Mouse (Mus musculus): Measurements from ENCODE around the gene Nup188.

Nup188 gene

DNA sequence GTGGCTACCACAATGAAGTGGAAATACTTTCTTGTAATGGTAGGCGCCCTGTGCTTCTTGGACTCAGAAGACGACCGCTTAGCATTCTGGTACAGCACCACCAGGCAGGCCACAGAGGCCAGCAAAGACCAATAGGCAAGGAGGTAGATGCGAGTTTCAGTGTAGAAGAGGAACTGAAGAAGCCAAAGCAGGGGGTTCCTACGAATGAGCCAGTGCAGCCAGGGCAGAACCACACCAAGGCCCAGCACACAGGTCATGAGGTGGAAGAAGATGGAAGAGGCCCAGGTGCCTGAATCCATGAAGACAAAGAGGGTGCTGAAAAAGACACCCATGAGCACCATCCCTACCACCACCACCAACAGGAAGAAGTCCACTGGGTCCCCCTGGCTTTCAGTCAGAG is 1.2 kb upstream of the Nup188 start:
- DNase-seq (ENCODE audit: low spot score in 2 of 2): no peak

DNA sequence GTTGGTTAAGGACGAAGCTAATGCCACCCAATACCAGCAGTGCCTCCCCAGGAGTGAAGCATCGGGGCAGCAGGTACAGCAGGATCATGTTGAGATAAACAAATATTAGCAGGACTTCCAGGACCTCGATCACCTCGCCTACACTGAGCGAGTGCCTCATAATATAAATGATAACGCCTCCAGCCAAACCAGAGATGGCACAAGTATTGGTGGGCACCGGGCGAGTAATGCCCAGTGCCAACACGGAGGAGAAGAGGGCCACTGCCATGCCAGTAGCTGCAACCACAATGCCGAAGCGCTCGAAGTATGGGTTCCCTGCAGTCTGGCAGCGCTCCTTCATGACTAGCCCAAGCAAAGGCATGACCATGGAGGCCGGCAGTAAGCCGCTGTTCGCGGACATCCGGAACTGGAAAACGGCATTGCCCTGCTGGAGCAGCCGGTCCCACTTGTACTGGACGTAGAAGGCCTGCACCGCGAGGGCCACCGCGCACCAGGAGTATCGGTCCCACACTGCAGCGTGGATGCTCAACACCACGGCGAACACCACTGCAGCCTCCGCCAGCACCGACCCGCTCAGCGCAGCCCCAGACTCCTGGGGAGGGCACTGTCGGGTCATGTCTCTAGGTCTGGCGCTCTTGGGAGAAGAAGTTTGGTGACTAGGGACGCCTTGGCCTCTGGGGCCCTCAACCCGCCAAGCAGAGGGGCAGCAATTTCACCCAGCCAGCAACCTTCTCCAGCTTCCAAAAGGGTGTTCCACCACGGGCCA is 598 bp upstream of the Nup188 start:
- no peak for DNase-seq (ENCODE audit: low spot score in 2 of 2)

DNA sequence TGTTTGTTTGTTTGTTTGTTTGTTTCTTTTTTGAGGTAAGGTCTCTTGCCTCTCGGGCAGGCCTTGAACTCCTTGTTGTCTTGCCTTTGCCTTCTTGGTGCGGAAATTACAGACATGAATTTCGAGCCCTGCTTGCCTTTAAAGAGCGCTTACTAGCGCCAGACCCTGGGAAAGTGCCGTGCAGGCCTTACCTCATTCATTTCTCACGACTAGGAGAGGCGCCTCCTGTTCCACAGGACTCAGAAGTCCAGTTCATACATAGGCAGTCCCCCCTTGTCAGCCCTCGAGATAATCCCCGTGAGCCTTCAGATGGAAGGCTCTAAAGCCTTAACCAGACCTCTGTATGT is 803 bp downstream of the Nup188 start:
- DNase-seq (ENCODE audit: low spot score in 2 of 2): no peak

DNA sequence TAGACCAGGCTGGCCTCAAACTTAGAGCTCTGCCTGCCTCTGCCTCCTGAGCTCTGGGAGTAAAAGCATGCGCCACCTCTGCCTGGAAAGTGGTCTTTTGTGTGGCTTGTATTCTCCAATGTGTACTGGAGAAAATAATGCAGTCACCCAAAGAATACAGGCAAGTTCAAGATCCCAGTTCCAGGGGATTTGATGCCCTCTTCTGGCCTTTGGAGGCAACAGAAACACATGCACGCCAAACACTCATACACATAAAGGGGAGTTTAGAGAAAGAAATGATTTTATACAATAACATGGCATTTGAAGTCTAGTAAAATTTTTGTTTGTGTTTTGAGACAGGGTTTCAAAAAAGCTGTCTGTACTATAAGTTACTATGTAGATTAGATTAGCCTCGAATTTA is 13.3 kb downstream of the Nup188 start:
- DNase-seq (ENCODE audit: low spot score in 2 of 2): no peak

DNA sequence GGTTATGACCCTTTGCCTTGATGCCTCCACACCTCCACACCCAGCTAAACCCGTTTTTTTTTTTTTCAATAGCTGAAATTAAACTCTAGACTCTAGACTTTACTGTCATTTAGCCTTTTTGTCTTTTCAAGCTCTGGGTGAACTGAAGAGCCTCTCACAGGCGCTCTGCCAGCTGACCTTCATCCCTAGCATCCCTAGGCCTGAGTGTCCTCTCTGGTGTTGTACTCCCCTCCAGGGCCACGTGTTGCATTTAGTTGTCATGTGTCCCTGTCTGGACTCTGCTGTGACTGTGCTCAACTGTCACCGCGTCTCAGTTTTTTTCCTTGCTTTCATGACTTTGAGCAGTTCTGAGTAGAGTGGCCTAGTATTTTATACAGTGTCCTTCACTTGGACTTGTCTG is 13.8 kb downstream of the Nup188 start:
- no peak for DNase-seq (ENCODE audit: low spot score in 2 of 2)

DNA sequence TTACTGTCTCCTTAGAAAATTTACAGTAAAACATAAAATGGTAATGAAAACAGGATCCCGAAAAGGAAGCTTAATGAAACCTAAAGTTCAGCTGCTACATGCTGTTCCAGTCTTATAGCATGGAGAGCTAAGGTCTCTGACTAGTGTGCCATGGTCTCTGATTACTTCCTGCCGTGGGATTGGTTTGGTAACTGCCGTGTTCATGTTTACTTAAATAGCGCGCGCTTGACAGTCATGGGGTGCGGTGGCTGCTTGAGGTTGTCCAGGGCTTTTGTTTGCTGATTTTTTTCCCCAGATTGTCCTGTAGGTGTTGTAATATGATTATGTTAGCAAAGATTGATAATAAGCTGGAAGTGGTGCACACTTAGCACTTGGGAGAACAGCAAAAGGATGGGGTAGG is 19.9 kb downstream of the Nup188 start:
- no peak for DNase-seq (ENCODE audit: low spot score in 2 of 2)

DNA sequence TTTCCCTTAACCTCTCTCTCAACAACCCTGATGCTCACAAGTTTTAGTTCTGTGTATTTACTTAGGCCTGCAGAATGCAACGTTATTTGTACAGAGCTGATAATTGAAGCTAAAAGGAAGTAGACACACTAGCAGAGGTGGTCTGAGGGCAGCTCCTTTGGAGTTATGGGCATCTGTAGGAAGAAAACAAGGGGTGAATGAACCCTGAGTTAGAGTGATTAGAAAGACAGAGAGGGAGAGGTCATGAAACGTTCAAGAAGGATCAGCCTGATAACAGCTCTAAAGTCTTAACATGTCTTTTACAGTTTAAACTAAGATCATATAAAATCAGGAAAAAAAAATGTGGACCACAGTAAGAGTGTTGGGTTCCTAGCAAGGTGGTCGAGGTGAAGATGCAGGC is 23.2 kb downstream of the Nup188 start:
- no peak for DNase-seq (ENCODE audit: low spot score in 2 of 2)

DNA sequence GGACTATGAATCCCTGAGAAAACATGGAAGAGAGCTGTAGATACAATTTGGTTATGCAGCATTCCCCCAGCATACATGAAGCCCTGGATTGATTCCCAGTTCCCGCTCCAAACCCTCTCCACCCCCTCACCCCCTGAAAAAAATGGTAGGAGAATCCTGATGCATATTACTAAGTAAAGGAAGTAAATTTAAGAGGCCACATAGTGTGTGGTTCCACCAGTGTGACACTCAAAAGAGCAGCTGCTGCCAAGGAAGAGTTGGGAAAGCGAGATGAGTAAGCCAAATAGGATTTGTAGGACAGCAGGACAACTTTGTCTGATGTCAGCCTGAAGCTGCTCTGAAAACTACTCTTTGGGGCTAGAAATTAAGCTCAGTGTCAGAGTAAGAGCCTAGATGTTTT is 25.3 kb downstream of the Nup188 start:
- DNase-seq (ENCODE audit: low spot score in 2 of 2): peak in 1 of 2 experiments; percentile 7

DNA sequence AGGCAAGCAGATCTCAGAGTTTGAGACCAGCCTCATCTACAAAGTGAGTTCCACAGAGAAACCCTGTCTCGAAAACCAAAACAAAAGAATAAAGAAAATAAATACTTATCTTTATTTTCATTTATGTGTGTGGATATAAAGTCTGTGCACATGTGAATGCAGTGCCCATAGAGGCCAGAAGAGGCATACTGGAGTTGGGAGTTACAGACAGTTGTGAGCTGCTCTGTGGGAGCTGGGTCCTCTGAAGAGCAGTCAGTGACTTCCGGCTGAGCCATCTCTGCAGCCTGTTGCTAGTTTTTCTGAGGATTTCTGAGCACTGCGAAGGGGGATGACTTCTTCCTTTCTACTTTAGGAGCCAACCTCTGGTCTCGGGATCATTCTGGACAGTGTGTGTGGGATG is 29.9 kb downstream of the Nup188 start:
- no peak for DNase-seq (ENCODE audit: low spot score in 2 of 2)

DNA sequence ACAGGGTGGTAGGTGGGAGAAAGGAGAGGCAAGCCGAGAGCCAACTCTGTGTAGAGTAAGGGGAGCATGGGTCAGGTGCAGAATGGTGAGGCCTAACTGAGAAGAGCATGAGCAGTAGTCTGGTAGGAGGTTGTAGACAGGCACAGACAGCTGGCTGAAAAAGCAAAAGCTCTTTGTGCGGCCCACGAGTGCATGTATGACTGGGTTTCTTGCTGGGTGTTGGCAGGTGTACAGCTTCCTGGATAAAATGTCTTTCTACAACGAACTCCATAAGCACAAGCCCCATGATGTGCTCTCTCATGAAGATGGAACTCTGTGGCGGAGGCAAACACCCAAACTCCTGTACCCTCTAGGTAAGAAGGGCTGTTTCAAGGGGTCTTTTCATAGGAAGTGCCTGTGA is 30.8 kb downstream of the Nup188 start:
- no peak for DNase-seq (ENCODE audit: low spot score in 2 of 2)

DNA sequence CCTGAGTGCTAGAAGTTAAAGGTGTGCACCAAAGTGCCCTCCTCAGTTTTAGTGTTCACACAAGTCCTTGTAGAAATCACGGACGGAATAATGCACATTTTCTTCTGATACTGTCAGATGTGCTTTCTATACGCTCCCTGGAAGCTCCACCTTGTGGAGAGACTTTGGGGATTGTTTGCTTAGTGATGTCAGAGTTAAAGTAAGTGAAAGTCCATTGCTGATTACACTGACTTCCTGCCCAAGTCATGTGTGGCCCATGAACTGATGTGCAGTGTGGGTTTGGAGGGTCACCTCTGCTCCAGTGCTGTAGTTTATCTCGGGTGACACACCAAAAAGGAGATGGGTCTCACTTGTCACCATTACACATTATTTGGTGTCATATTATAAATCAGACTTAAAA is 33.1 kb downstream of the Nup188 start:
- no peak for DNase-seq (ENCODE audit: low spot score in 2 of 2)

DNA sequence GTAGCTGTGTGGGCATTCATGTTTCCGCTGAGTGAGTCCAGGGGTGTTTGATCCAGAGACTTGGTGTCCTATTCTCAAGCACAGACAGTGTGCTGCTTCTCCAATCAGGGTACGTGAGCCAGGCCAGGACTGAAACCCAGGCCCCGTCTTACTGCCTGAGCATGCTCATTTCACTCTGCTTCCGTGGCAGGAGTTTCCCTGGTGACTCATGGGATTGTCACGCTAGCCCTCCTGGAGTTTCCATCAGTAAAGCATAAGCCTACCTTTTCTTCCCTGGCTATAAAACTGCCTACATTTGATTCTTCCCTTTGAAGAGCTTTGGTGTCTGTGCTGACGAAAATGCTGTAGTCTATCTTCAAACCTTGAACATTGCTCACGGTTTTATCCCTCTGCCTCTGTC is 36.9 kb downstream of the Nup188 start:
- DNase-seq (ENCODE audit: low spot score in 2 of 2): no peak

DNA sequence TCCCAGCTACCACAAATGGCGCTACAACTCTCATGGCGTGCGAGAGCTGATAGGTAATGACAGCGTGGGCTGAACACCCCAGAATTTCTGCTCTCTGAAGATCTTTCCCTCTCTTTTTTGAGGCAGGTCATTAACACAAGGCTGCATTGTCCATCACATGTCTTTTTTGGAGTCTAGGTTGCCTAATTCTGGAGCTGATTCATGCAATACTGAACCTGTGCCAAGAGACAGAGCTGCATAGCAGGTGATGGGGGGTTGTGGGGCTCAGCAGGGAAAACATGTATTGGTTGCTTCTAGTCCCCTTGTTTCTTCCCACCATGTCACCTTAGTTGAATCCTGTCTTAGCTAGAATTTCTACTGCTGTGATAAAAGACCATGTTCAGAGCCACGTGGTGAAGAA is 39.1 kb downstream of the Nup188 start:
- no peak for DNase-seq (ENCODE audit: low spot score in 2 of 2)

DNA sequence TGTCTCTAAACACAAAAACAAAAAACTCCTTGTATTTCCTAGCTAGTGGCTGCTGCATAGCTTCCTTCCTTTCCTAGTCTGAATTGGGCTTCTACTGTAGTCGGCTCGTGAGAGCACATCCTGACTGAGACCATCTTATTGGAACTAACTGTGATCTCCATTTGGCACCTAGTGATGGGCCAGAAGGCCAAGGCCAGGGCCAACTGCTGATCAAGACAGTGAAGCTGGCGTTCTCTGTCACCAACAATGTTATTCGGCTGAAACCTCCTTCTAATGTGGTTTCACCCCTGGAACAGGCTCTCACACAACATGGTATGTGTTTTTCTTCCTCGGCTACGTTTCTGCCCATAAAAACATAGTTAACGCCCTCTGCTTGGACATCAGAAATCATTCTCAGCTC is 41.1 kb downstream of the Nup188 start:
- DNase-seq (ENCODE audit: low spot score in 2 of 2): no peak

DNA sequence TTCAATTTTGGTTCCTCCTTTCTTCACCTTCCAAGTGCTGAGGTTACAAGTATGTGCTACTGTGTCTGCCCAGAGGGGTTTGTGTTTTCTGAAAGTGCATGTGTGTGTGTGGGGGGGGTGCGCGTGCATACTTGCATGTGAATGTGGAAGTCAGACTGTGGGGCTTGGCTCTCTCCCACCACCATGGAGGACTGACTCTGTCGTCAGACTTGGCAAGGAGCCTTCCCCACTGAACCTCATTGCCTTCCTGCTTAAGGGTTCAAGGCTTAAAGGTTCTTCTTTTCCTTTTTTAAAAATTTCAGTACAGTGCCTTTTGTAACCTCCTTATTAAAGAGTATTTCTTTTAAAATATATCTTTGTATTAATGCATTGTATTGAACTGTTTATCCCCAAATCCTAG is 42.6 kb downstream of the Nup188 start:
- DNase-seq (ENCODE audit: low spot score in 2 of 2): no peak

DNA sequence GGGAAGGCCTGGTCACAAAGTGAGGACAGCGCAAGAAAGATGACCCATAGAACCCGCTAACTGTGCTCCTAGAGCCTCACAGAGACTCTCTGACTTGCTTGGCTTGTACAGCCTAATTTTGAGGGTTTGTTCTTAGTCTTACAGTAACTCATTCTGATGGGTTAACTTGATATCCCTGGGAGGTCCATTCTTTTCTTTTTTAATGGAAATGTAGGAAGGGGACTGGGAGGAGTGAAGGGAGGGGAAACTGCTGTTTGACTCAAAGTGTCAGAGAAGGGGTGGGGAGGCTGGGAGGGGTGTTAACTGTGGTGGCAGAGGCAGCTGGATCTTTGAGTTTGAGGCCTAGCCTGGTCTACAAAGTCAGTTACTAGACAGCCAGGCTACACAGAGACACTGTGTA is 49.1 kb downstream of the Nup188 start:
- DNase-seq (ENCODE audit: low spot score in 2 of 2): no peak

DNA sequence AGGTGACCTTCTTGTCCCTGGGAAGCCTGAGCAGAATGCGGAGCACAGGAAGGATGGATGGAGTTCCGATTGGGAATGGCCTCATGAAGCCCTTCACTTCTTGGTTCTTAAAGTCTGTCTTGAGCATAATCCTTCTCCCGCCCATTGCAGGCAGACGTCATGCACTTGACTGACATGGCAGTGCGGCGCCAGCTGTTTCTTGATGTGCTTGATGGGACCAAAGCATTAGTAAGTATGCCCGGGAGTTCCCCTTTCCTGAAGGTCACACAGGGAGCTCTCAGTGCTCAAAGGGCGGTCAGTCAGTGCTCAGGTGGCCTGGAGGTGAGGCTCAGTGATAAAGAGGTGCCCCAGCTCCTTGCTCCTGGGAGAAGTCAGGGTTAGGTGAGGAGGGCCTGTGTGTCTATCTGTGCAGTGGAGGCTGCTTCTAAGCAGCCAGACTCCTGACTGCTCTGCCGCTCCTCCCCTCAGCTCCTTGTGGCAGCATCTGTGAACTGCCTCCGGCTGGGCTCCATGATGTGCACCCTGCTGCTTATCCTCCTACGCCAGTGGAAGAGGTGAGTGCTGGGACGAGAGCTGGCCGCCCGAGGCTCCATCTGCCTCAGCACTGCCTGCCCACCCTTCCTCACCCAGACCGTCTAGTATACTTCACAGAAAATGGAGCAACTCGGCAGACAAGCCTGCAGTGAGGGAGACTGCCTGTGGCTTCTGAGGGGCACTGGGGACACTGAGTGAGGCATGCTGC is 50.1 kb downstream of the Nup188 start:
- no peak for DNase-seq (ENCODE audit: low spot score in 2 of 2)

DNA sequence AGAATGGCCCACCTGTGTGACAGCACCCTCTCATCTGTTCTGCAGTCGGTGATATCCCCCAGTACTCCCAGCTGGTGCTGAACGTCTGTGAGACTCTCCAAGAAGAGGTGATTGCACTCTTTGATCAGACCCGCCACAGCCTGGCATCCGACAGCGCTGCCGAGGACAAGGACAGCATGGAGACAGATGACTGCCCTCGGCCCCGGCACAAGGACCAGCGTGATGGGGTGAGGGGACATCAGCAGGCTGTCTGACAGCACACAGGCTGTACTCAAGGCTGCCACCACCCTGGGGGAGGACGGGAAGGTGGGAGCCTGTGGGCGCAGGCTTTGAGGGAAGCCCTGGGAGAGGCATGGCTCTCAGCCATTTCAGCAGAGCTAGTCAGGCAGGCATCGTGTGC is 51.0 kb downstream of the Nup188 start:
- no peak for DNase-seq (ENCODE audit: low spot score in 2 of 2)

DNA sequence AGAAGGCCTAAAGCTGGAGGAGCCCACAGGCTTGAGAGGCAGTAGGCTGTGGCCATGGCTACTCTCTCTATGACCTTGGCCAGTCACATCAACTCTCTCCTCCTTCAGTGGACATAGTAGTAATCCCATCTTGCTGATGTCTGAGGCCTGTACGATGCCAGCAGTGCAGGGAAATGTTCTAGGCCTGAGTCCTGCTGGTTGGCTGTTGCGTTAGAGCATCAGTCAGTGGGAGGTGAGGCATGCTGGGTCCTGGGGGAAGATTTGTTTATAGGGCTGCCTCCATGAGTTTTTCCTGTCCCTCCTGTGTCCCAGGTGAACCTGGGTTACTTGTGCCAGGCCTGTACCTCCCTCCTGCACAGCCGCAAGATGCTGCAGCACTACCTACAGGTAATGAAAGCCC is 55.9 kb downstream of the Nup188 start:
- DNase-seq (ENCODE audit: low spot score in 2 of 2): no peak

DNA sequence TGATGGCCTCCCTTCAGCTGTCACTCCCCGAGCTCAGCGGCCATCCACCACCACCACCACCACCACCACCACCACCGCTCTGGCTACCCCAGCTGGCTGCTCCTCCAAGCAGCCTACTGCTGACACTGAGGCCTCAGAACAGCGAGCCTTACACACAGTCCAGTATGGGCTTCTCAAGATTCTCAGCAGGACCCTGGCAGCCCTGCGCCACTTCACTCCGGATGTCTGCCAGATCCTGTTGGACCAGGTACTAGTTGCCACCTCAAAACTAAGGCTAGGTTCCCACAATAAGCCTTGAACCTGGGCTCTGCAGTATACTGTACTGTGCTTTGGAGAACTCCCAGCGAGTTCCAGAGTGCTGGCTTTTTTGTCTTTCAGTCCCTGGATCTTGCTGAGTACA is 56.3 kb downstream of the Nup188 start:
- no peak for DNase-seq (ENCODE audit: low spot score in 2 of 2)

DNA sequence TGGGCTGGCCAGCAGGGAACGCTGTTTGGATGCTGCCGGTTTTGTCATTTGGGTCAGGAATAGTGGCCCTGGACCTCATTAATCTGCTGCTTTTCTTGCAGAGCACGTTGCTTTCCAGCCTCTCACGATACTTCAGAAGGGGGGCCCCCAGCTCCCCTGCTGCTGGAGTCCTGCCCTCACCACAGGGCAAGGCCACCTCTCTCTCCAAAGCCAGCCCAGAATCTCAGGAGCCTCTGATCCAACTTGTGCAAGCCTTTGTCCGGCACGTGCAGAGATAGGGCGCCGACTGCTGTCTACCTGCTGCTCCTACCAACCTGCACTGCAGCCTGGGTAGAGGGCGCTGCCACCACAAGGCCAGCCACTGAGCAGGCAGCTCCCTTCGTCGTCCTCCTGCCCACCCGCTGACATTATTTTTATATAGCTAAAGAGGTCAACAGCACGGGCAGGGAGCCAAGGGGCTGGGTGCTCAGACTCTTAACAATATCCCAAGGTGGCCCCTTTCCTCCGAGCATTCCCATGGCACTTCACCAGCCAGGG is 57.5 kb downstream of the Nup188 start:
- no peak for DNase-seq (ENCODE audit: low spot score in 2 of 2)

DNA sequence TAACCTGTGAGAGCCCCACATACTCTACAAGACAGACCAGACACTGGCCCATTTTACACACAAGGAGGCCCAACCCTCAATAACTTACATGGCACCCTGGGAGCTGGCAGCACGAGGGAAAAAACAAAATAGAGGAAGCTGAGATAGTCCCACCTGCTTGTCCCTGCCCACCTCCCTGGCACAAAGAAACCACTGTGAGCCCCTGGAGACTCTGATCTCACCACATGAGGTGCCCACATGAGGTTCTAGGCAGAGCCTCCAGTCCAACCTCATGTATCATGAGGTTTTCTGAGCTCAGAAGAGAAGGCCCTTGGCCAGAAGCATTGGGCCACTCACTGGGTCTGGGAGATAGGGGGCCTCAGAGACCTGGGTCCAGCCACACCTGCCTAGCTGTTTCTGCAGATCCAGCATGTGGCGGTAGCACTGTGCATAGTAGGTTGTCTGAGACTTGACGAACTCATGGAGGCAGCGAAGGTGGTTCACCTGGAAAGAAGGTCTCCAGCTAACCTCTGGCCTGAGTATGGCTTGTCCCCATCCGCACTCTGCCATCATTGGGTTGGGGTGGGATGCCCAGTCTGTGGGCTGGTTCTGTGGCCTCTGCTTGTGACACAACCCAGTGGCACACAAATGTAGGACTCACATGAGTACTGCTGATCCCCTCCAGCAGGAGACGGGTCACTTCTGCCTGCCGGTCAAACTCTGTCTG is 59.9 kb downstream of the Nup188 start:
- no peak for DNase-seq (ENCODE audit: low spot score in 2 of 2)

DNA sequence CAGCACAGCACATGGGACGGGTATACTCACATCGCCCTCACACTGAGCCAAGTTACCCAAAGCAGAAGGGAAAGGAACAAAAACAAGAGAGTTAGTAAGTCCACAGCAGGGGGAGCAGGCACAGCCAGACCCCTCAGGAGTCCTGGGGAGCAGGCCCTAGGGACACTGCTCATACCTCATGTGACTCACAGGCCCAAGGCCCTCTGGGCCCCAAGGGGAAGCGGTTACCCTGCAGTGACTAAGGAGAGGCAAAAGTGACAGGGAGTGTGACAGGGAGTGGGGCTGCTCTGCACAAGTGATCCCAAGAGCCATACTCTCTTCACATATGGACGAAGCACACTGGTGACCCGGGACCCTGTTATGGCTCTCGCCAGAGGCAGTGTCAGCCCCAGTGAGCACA is 63.0 kb downstream of the Nup188 start:
- no peak for DNase-seq (ENCODE audit: low spot score in 2 of 2)
